Mouse (Mus musculus) liver, embryonic 15.5 days (tissue): ENCODE results near the gene Elovl7. TPM values are rescaled to one million over a fixed set of nuclear protein-coding genes. Genes with fewer than 3 reads are reported as not detected.

ENCODE experiments used
- ATAC-seq: fragments of 200-750 bp; cut with Nextera tagmentation; 2 replicates; pipeline ENCODE4 v1.8.0; 2017; ENCODE audit warnings: moderate number of reproducible peaks, mild to moderate bottlenecking, moderate library complexity; ENCODE audit not compliant: insufficient read depth
- H3K27ac ChIP-seq: fragments of 300-500 bp; sonication (generic); replicated peaks from 2 replicates; pipeline ENCODE4 v1.5.1; 2015; ENCODE audit warnings: mild to moderate bottlenecking, inconsistent platforms
- H3K27me3 ChIP-seq: fragments of 300-500 bp; sonication (generic); 2 replicates; pipeline ENCODE4 v1.6.1; 2015; ENCODE audit warnings: mild to moderate bottlenecking, inconsistent platforms
- H3K36me3 ChIP-seq: fragments of 300-500 bp; sonication (generic); replicated peaks from 2 replicates; pipeline ENCODE4 v1.6.1; 2015; ENCODE audit warnings: moderate library complexity, mild to moderate bottlenecking, inconsistent platforms
- H3K4me1 ChIP-seq: fragments of 300-500 bp; sonication (generic); replicated peaks from 2 replicates; pipeline ENCODE4 v1.6.1; 2015; ENCODE audit warnings: inconsistent platforms
- H3K4me2 ChIP-seq: fragments of 300-500 bp; sonication (generic); 2 replicates; pipeline ENCODE4 v1.6.1; 2015; ENCODE audit warnings: moderate library complexity, mild to moderate bottlenecking, inconsistent platforms
- H3K4me3 ChIP-seq: fragments of 300-500 bp; sonication (generic); replicated peaks from 2 replicates; pipeline ENCODE4 v1.5.1; 2015; ENCODE audit warnings: mild to moderate bottlenecking, inconsistent platforms
- H3K9ac ChIP-seq: fragments of 300-500 bp; sonication (generic); 2 replicates; pipeline ENCODE4 v1.6.1; 2015; ENCODE audit warnings: moderate library complexity, mild to moderate bottlenecking, inconsistent platforms
- H3K9me3 ChIP-seq: fragments of 300-500 bp; sonication (generic); replicated peaks from 2 replicates; pipeline ENCODE4 v1.6.1; 2016; ENCODE audit warnings: inconsistent platforms
- WGBS: fragments of 180-500 bp; shearing (Covaris S2); methylation state at CpG from one replicate; pipeline ENCODE4 v1.1.7; 2015; ENCODE audit warnings: mixed read lengths; ENCODE audit not compliant: insufficient replicate concordance; 5-methylcytosine and 5-hydroxymethylcytosine counted together
- polyA plus RNA-seq: library from polyadenylated mRNA; unstranded; fragments of >200 nt; fragmentation: Nextera tagmentation; extraction: Ambion mirVana; gene quantifications from 2 replicates; pipeline ENCODE4 v1.2.1, GENCODE M21; 2015

Elovl7 gene
- polyA plus RNA-seq, 1 experiment from 2014 or later = 2.0 TPM

DNA sequence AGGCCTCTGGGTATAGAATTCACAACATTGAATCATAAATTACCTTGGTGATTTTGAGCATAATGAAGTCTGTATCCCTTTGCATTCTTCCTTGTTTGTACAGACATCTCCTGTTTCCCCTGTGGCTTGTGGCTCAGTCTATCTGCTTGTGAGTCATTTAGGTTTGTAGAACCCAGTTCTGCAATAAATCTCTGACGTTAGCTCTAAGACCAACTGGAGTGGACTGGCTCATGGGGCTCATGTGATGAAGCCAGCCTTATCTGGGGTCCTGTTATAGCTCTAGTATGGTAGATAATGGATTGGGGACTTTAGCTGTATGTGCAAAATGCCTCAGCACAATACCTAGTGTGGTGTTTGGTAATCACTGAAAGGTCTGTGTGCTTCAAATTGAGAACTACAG, 89.6 kb downstream of the Elovl7 start:
- no peak overlapping the region for H3K4me2 ChIP-seq
- H3K4me1 ChIP-seq = peaks cover 6% of the 10 kb centered on the region; the same call in 1 of the 2 replicates
- H3K27ac ChIP-seq = no peak overlapping the region
- H3K9me3 ChIP-seq = no peaks in the 10 kb centered on the region
- no peak overlapping the region for H3K9ac ChIP-seq
- ATAC-seq = no peak
- 27% methylated on average over 1 of the region's 1 CpGs for WGBS
- no peak overlapping the region for H3K4me3 ChIP-seq
- no peaks in the 10 kb centered on the region for H3K36me3 ChIP-seq
- H3K27me3 ChIP-seq = no peaks in the 10 kb centered on the region

- Histone ChIP-seq H3K27ac (no peak overlapping the region), H3K9ac (no peak overlapping the region), H3K9me3 (no peaks in the 10 kb centered on the region), H3K4me3 (no peak overlapping the region), H3K4me1 (peaks cover 6% of the 10 kb centered on the region; the same call in 1 of the 2 replicates), H3K36me3 (no peaks in the 10 kb centered on the region), H3K4me2 (no peak overlapping the region), H3K27me3 (no peaks in the 10 kb centered on the region)
- WGBS = 14% methylated on average over 2 of the region's 2 CpGs
- ATAC-seq = no peak
These were observed 90.5 kb downstream of the Elovl7 start for GRCm38 (mm10) chr13:108304680-108305079.

GRCm38 (mm10) chr13:108315702-108316486, 101.7 kb downstream of the Elovl7 start, which contains the start of gene Depdc1b:
Gene Depdc1b (plus strand): TSS chr13:108316332.
- Histone ChIP-seq H3K27me3 (no peaks in the 10 kb centered on the region), H3K4me1 (peaks cover 44% of the 10 kb centered on the region), H3K36me3 (peaks cover 8% of the 10 kb centered on the region; the same call in 1 of the 2 replicates), H3K4me3 (peak within 1 kb of the TSS; percentile 95), H3K4me2 (peak within 1 kb of the TSS; percentile 90), H3K9ac (peak within 1 kb of the TSS; percentile 93), H3K9me3 (no peaks in the 10 kb centered on the region), H3K27ac (peak within 1 kb of the TSS; percentile 100)
- WGBS = under 1% methylated on average over 48 of the region's 48 CpGs
- peak; percentile 89 for ATAC-seq

GRCm38 (mm10) chr13:108316487-108316903, 102.3 kb downstream of the Elovl7 start:
- under 1% methylated on average over 32 of the region's 32 CpGs for WGBS
- Histone ChIP-seq H3K27ac (peak overlapping the region; percentile 100), H3K27me3 (no peaks in the 10 kb centered on the region), H3K4me3 (peak overlapping the region; percentile 95), H3K4me1 (peaks cover 44% of the 10 kb centered on the region), H3K4me2 (peak overlapping the region; percentile 90), H3K9me3 (no peaks in the 10 kb centered on the region), H3K9ac (peak overlapping the region; percentile 93), H3K36me3 (peaks cover 8% of the 10 kb centered on the region; the same call in 1 of the 2 replicates)
- ATAC-seq = peak; percentile 69

DNA sequence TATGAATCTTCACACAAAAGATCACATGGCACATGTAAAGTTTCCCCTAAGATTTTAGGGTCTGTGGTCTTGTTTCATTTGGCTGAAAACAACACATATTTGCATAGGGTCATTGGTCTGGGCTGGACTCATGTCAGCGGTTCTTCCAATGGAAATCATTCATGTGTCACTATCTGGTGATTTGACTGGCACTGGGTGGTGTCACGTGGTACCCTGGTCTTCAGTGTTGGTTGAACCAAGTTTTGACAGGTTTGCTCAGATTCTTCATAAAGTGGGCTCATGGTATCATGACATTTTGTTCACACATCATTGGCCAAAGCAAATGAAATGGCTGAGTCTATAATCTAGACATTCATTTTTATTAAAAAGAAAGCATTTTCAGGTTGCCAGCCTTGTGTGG, 103.2 kb downstream of the Elovl7 start:
- peak overlapping the region; percentile 95 for H3K4me3 ChIP-seq
- no peak for ATAC-seq
- peak overlapping the region; percentile 90 for H3K4me2 ChIP-seq
- H3K27me3 ChIP-seq = no peaks in the 10 kb centered on the region
- H3K4me1 ChIP-seq = peaks cover 44% of the 10 kb centered on the region
- WGBS = 59% methylated on average over 2 of the region's 2 CpGs
- peak overlapping the region; percentile 93 for H3K9ac ChIP-seq
- no peaks in the 10 kb centered on the region for H3K9me3 ChIP-seq
- peaks cover 8% of the 10 kb centered on the region; the same call in 1 of the 2 replicates for H3K36me3 ChIP-seq
- peak overlapping the region; percentile 100; the same call in 1 of the 2 replicates for H3K27ac ChIP-seq

DNA sequence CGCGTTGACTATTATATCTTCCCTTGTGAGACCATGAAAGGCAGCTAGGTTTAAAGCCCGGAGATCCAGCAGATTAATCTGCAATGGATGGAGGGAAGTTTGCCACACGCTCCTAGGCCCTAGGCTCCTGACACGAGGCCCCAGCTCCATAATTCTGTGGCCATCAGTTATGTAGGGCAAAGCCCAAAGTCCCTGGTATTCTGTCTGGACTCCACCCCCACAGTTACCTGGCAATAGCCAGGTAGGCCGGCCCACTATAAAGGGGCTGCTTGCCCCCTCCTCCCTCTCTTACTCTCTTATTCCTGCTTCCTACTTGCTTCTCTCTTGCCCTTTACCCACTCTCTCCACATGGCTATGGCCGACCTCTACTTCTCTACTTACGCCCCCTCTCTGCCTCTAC, 104.8 kb downstream of the Elovl7 start:
- Histone ChIP-seq H3K4me1 (peaks cover 44% of the 10 kb centered on the region), H3K9me3 (no peaks in the 10 kb centered on the region), H3K36me3 (peaks cover 12% of the 10 kb centered on the region), H3K4me3 (no peak overlapping the region), H3K4me2 (no peak overlapping the region), H3K27ac (no peak overlapping the region; the same call in 1 of the 2 replicates), H3K27me3 (no peaks in the 10 kb centered on the region), H3K9ac (no peak overlapping the region)
- 92% methylated on average over 8 of the region's 8 CpGs for WGBS
- ATAC-seq = no peak

GRCm38 (mm10) chr13:108320216-108320615, 106.0 kb downstream of the Elovl7 start:
- Histone ChIP-seq H3K9me3 (no peaks in the 10 kb centered on the region), H3K36me3 (peaks cover 24% of the 10 kb centered on the region), H3K4me1 (peaks cover 34% of the 10 kb centered on the region), H3K4me3 (no peak overlapping the region), H3K27ac (no peak overlapping the region), H3K27me3 (no peaks in the 10 kb centered on the region), H3K9ac (no peak overlapping the region), H3K4me2 (no peak overlapping the region)
- ATAC-seq = no peak
- 72% methylated on average over 8 of the region's 8 CpGs for WGBS

GRCm38 (mm10) chr13:108322466-108322865, 108.3 kb downstream of the Elovl7 start:
- 83% methylated on average over 2 of the region's 2 CpGs for WGBS
- Histone ChIP-seq H3K36me3 (peaks cover 45% of the 10 kb centered on the region), H3K9ac (no peak overlapping the region), H3K27ac (no peak overlapping the region), H3K4me2 (no peak overlapping the region), H3K27me3 (no peaks in the 10 kb centered on the region), H3K4me1 (peaks cover 20% of the 10 kb centered on the region), H3K9me3 (no peaks in the 10 kb centered on the region), H3K4me3 (no peak overlapping the region)
- no peak for ATAC-seq

GRCm38 (mm10) chr13:108323317-108323716, 109.1 kb downstream of the Elovl7 start:
- no peak overlapping the region for H3K9ac ChIP-seq
- peaks cover 11% of the 10 kb centered on the region for H3K4me1 ChIP-seq
- no peak overlapping the region for H3K4me2 ChIP-seq
- no peaks in the 10 kb centered on the region for H3K27me3 ChIP-seq
- H3K9me3 ChIP-seq = no peaks in the 10 kb centered on the region
- no peak overlapping the region for H3K4me3 ChIP-seq
- WGBS = 83% methylated on average over 2 of the region's 2 CpGs
- H3K36me3 ChIP-seq = peaks cover 51% of the 10 kb centered on the region
- no peak for ATAC-seq
- H3K27ac ChIP-seq = no peak overlapping the region

DNA sequence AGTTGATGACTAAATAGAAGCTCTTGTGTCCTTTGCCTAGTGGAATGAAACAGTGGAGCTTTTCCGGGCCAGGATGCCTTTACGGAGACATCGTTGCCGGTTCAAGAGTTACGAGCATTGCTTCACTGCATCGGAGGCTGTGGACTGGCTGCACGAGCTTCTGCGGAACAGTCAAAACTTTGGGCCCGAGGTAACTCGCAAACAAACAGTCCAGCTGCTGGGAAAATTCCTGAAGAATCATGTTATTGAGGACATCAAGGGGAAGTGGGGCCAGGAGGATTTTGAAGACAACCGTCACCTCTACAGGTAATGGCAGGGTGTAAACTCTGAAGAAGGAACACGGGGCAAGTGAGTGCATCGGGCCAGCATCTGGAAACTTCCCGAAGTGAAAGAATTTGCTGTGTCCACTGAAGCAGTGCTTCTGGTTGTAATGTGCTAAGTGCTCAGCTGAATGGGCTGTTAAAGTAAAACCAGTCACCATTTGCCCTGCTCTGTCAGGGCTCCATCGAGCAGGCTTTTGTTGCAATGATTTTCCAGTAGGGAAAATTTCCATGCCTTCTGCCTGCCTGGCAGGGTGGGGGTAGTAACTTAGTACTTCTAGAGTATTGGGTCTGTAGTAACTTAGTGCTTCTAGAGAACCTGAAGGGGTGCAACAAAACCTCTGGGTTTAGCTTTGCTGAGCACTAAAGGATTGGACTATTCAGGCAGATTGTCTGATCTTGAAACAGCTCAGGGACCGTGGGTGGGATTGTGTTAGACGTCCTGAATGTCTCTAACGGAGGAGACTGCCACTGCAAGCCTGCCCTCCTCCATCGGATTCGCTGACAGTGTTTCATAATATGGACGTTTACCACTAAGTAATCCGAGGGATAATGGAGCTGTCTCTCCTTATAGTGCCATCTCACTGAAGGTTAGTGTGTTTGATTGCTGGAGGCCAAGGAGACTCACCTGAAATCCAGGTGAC, 109.9 kb downstream of the Elovl7 start:
- WGBS = 89% methylated on average over 22 of the region's 22 CpGs
- no peaks in the 10 kb centered on the region for H3K9me3 ChIP-seq
- no peak for ATAC-seq
- H3K4me2 ChIP-seq = no peak overlapping the region
- H3K9ac ChIP-seq = no peak overlapping the region
- no peaks in the 10 kb centered on the region for H3K27me3 ChIP-seq
- no peak overlapping the region for H3K4me3 ChIP-seq
- no peak overlapping the region for H3K27ac ChIP-seq
- H3K36me3 ChIP-seq = peaks cover 59% of the 10 kb centered on the region
- H3K4me1 ChIP-seq = peaks cover 9% of the 10 kb centered on the region

DNA sequence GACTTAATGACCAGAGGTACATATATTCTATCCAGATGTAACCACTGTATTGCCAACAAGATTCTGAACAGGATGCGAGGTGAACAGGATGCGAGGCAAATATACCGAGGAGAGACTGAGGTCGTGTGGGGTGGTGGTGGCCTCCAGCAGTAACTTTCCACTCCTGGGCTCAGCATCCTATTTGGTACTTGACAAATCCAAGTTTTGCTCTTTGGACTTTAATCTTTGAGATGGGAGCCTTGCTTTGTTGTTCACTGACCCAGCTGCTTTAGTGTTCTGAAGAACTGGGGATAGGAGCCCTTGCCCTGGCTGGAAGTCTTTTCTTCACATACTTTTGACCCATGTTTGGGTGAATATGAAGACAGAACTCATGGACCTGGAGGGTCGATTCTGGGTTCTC, 111.7 kb downstream of the Elovl7 start:
- Histone ChIP-seq H3K4me1 (no peaks in the 10 kb centered on the region), H3K27ac (no peak overlapping the region), H3K27me3 (no peaks in the 10 kb centered on the region), H3K36me3 (peaks cover 58% of the 10 kb centered on the region), H3K9me3 (no peaks in the 10 kb centered on the region), H3K9ac (no peak overlapping the region), H3K4me3 (no peak overlapping the region), H3K4me2 (no peak overlapping the region)
- ATAC-seq = no peak
- 75% methylated on average over 5 of the region's 5 CpGs for WGBS
